ENCODE assay signal across 21 mouse cellular contexts in genomic region chr9:75804940-75805339, GRCm38 (mm10). TPM values are rescaled to one million over a fixed set of nuclear protein-coding genes. Genes with fewer than 3 reads are reported as not detected.
DNase-seq lines count a peak whose midpoint lies in the region; ATAC-seq and TF ChIP-seq lines count a peak whose summit lies in the region.
"Had no signal": no experiment of that assay in that cellular context is flagged by ENCODE, and none has a peak within 500 bp of the region (broad histone marks: within the 10 kb centered on the region; RNA-seq: fewer than 3 reads in every experiment).

No protein-coding gene starts in this region.

- ATAC-seq in liver, embryonic 11.5 days (replicated peaks; ENCODE audit: low FRiP score), result no peak
- ATAC-seq in megakaryocyte, adult 5-6 weeks (ENCODE audit: poor library complexity, severe bottlenecking), result no peak
- ATAC-seq: forebrain, embryonic 13.5 days; forebrain, embryonic 15.5 days; forebrain, postnatal 0 days had no signal

- H3K4me2 ChIP-seq in CH12.LX (ENCODE audit: insufficient read depth, low read depth, poor library complexity, severe bottlenecking), result no peak overlapping the region
- H3K4me2 ChIP-seq in liver, embryonic 11.5 days, result no peak overlapping the region
- H3K4me2 ChIP-seq: embryonic facial prominence, embryonic 12.5 days; forebrain, embryonic 13.5 days; forebrain, embryonic 15.5 days had no signal

- H3K9me3 ChIP-seq in CH12.LX (replicated peaks; ENCODE audit: low read length), result no peaks in the 10 kb centered on the region
- no peaks in the 10 kb centered on the region for H3K9me3 ChIP-seq in liver, embryonic 11.5 days (ENCODE audit: control insufficient read depth, low read length)
- H3K9me3 ChIP-seq: embryonic facial prominence, embryonic 10.5 days; embryonic facial prominence, embryonic 12.5 days; forebrain, embryonic 13.5 days; forebrain, embryonic 15.5 days had no signal

- dilution Hi-C loops in CH12.LX (cut with MboI; ENCODE audit: extremely low pct_ligation_motif_present, extremely low pct_unique_long_range_greater_than_20kb, low sequenced_read_pairs), result no loop called here

- H3K27ac ChIP-seq in CH12.LX (ENCODE audit: insufficient read depth, low read depth), result no peak overlapping the region
- no peak overlapping the region for H3K27ac ChIP-seq in liver, embryonic 11.5 days (ENCODE audit: low read depth, low read length)
- H3K27ac ChIP-seq: embryonic facial prominence, embryonic 10.5 days; embryonic facial prominence, embryonic 12.5 days; forebrain, embryonic 13.5 days; forebrain, embryonic 15.5 days had no signal

- 83% methylated on average over 6 of the region's 6 CpGs for WGBS in liver, embryonic 11.5 days

- no peak for TF ChIP-seq POLR2A in CH12.LX (IDR thresholded peaks at IDR 0.05; ENCODE audit: low read depth, low read length)

- no peak for TF ChIP-seq CTCF in CH12.LX (conservative IDR thresholded peaks at IDR 0.05 in 1 of 2, IDR thresholded peaks at IDR 0.05 in 1 of 2; ENCODE audit: low read depth in 2 of 2, low read length in 2 of 2)

- TF ChIP-seq RAD21 in CH12.LX (IDR thresholded peaks at IDR 0.05; ENCODE audit: low read depth, low read length), result no peak

- H3K79me2 ChIP-seq in CH12.LX (replicated peaks; ENCODE audit: control insufficient read depth, extremely low read depth, insufficient read depth, poor library complexity, severe bottlenecking), result no peaks in the 10 kb centered on the region

- DNase-seq in 416B (ENCODE audit: low read depth), result peak; percentile 20
- peak; percentile 12 for DNase-seq in CD4-positive, CD25-positive, alpha-beta regulatory T cell, adult 2 months (ENCODE audit: low read depth, low spot score)
- peak; percentile 48 for DNase-seq in CH12.LX (ENCODE audit: extremely low read depth)
- peak; percentile 49 for DNase-seq in induced T-regulatory cell, adult 2 months (ENCODE audit: low read depth)
- DNase-seq in layer of hippocampus, adult 9-10 months (ENCODE audit: low spot score), result no peak
- DNase-seq in liver, embryonic 11.5 days (ENCODE audit: low spot score), result no peak
- DNase-seq: adrenal gland, adult 8-10 months; adrenal gland, postnatal 14 days; adrenal gland, postnatal 36 days; cerebellum, adult 11-12 months; cerebellum, adult 2 months; cerebellum, adult 9-10 months; cerebellum, postnatal 10 days; cerebellum, postnatal 25 days; forebrain, postnatal 0 days had no signal

- H3K9ac ChIP-seq in CH12.LX (ENCODE audit: insufficient read depth, low read depth), result no peak overlapping the region
- H3K9ac ChIP-seq in liver, embryonic 11.5 days (ENCODE audit: low read depth, low read length), result no peak overlapping the region
- H3K9ac ChIP-seq: embryonic facial prominence, embryonic 12.5 days; forebrain, embryonic 13.5 days; forebrain, embryonic 15.5 days; forebrain, postnatal 0 days had no signal

- no peak for TF ChIP-seq EP300 in CH12.LX (IDR thresholded peaks at IDR 0.05; ENCODE audit: low read length)

- 0 out of 4 replicates have a peak, but pooled peaks cover 0 to 2% of the 10 kb centered on the region in 2 experiments for H3K4me1 ChIP-seq in CH12.LX (ENCODE audit: control insufficient read depth in 1 of 2, insufficient read depth in 2 of 2)
- no peaks in the 10 kb centered on the region for H3K4me1 ChIP-seq in liver, embryonic 11.5 days (replicated peaks; ENCODE audit: control insufficient read depth, insufficient read depth, low read length)
- H3K4me1 ChIP-seq: embryonic facial prominence, embryonic 12.5 days; forebrain, embryonic 13.5 days; forebrain, embryonic 15.5 days had no signal

- no peaks in the 10 kb centered on the region for H3K36me3 ChIP-seq in CH12.LX (replicated peaks in 1 of 2; ENCODE audit: control insufficient read depth in 1 of 2, insufficient read depth in 1 of 2, low read length in 1 of 2)
- H3K36me3 ChIP-seq in liver, embryonic 11.5 days (ENCODE audit: control insufficient read depth, insufficient read depth, low read length), result no peaks in the 10 kb centered on the region
- H3K36me3 ChIP-seq: embryonic facial prominence, embryonic 10.5 days; embryonic facial prominence, embryonic 12.5 days; forebrain, embryonic 15.5 days had no signal

- H3K4me3 ChIP-seq in CH12.LX (replicated peaks in 1 of 3; ENCODE audit: low read depth in 2 of 3, low read length in 2 of 3, poor library complexity in 1 of 3), result no peak overlapping the region
- no peak overlapping the region for H3K4me3 ChIP-seq in liver, embryonic 11.5 days (ENCODE audit: low read depth, low read length)
- H3K4me3 ChIP-seq: embryonic facial prominence, embryonic 10.5 days; embryonic facial prominence, embryonic 12.5 days; forebrain, embryonic 13.5 days; forebrain, embryonic 15.5 days had no signal

- no peaks in the 10 kb centered on the region for H3K27me3 ChIP-seq in CH12.LX (replicated peaks)
- H3K27me3 ChIP-seq in liver, embryonic 11.5 days (replicated peaks; ENCODE audit: control insufficient read depth, insufficient read depth, low read length), result no peaks in the 10 kb centered on the region
- H3K27me3 ChIP-seq: embryonic facial prominence, embryonic 12.5 days; forebrain, embryonic 13.5 days; forebrain, embryonic 15.5 days had no signal

- in situ Hi-C loops in CH12.LX (cut with MboI; ENCODE audit: low pct_ligation_motif_present, low pct_unique_long_range_greater_than_20kb, low sequenced_read_pairs), result no loop called here

TF ChIP-seq in CH12.LX, 34 proteins besides CTCF, POLR2A, EP300 and RAD21:
- TF ChIP-seq BHLHE40 (IDR thresholded peaks at IDR 0.05; ENCODE audit: low read depth, low read length) (peak; percentile 38; the same call in 1 of the 2 replicates), IRF4 (IDR thresholded peaks at IDR 0.05; ENCODE audit: low read depth, low read length) (no peak)

RNA-seq across cellular contexts. Expression of gene Bmp5, which starts 29.8 kb away (rescaled TPM):
- total RNA-seq in CH12.LX (2012; rRNA removed) (not detected in 2 replicates), CH12.LX (2014; rRNA removed) (not detected in 2 replicates)
- polyA plus RNA-seq in CH12.LX (2012; ENCODE audit: insufficient read length, low read depth), result not detected in 2 replicates
- 3.8 and 4.6 TPM in 2 replicates for polyA plus RNA-seq in liver, embryonic 11.5 days (2014; fragmentation: Nextera tagmentation; extraction: Ambion mirVana)
- total RNA-seq in megakaryocyte, adult 5-6 weeks (2015), result not detected in 2 replicates
- total RNA-seq in megakaryocyte, adult 5-6 weeks (2017), result 0.53 TPM in 1 of 2 replicates, not detected in the other
- total RNA-seq: MEL had no signal

Comparison
In these comparisons a context has a peak if more than half of its experiments do, and no peak if none do; other contexts are left out.
1. DNase-seq: peak in 416B (single experiment), CD4-positive, CD25-positive, alpha-beta regulatory T cell, adult 2 months (single experiment), CH12.LX (single experiment) and induced T-regulatory cell, adult 2 months (single experiment); none in layer of hippocampus, adult 9-10 months (single experiment) and liver, embryonic 11.5 days (single experiment).